Mouse (Mus musculus) midbrain, embryonic 12.5 days (tissue): Measurements from ENCODE around the gene Ak8. TPM values are rescaled to one million over a fixed set of nuclear protein-coding genes. Genes with fewer than 3 reads are reported as not detected.
A peak's percentile ranks its signal among the peaks of the same experiment; 100 is the strongest.

Experiments
- ATAC-seq: fragments of 200-750 bp; cut with Nextera tagmentation; 2 replicates; pipeline ENCODE4 v1.8.0; 2017; ENCODE audit warnings: low read depth, moderate TSS enrichment, moderate library complexity; ENCODE audit not compliant: low FRiP score
- H3K27ac ChIP-seq: fragments of 300-500 bp; sonication (generic); replicated peaks from 2 replicates; pipeline ENCODE4 v1.5.1; 2016; ENCODE audit warnings: mild to moderate bottlenecking
- H3K27me3 ChIP-seq: fragments of 300-500 bp; sonication (generic); 2 replicates; pipeline ENCODE4 v1.6.1; 2016; ENCODE audit warnings: mild to moderate bottlenecking
- H3K36me3 ChIP-seq: fragments of 300-500 bp; sonication (generic); 2 replicates; pipeline ENCODE4 v1.6.1; 2016
- H3K4me1 ChIP-seq: fragments of 300-500 bp; sonication (generic); 2 replicates; pipeline ENCODE4 v1.6.1; 2016
- H3K4me2 ChIP-seq: fragments of 300-500 bp; sonication (generic); replicated peaks from 2 replicates; pipeline ENCODE4 v1.6.1; 2016; ENCODE audit warnings: mild to moderate bottlenecking, moderate library complexity
- H3K4me3 ChIP-seq: fragments of 300-500 bp; sonication (generic); 2 replicates; pipeline ENCODE4 v1.5.1; 2016; ENCODE audit warnings: mild to moderate bottlenecking
- H3K9ac ChIP-seq: fragments of 300-500 bp; sonication (generic); replicated peaks from 2 replicates; pipeline ENCODE4 v1.6.1; 2016; ENCODE audit warnings: mild to moderate bottlenecking, moderate library complexity
- H3K9me3 ChIP-seq: fragments of 300-500 bp; sonication (generic); 2 replicates; pipeline ENCODE4 v1.6.1; 2016; ENCODE audit warnings: mild to moderate bottlenecking
- WGBS: fragments of 180-500 bp; shearing (Covaris S2); methylation state at CpG from one replicate; pipeline ENCODE4 v1.1.7; 2016; 5-methylcytosine and 5-hydroxymethylcytosine counted together
- polyA plus RNA-seq: library from polyadenylated mRNA; unstranded; fragments of >200 nt; fragmentation: Nextera tagmentation; extraction: Ambion mirVana; gene quantifications from 2 replicates; pipeline ENCODE4 v1.2.1, GENCODE M21; 2016

Ak8 gene
- polyA plus RNA-seq, 1 experiment from 2014 or later, result 1.1 TPM

- Histone ChIP-seq H3K9me3 (no peaks in the 10 kb centered on the region), H3K36me3 (no peaks in the 10 kb centered on the region), H3K4me3 (no peak overlapping the region), H3K4me1 (peaks cover 26% of the 10 kb centered on the region), H3K4me2 (no peak overlapping the region), H3K27me3 (no peaks in the 10 kb centered on the region), H3K27ac (peak overlapping the region; percentile 64), H3K9ac (no peak overlapping the region)
- WGBS, result 31% methylated on average over 3 of the region's 3 CpGs
- no peak for ATAC-seq
Observed at GRCm38 (mm10) chr2:28798390-28798789, 98.4 kb downstream of the Ak8 start.

GRCm38 (mm10) chr2:28799575-28799974 is 99.6 kb downstream of the Ak8 start:
- no peaks in the 10 kb centered on the region for H3K36me3 ChIP-seq
- H3K4me1 ChIP-seq, result peaks cover 26% of the 10 kb centered on the region
- ATAC-seq, result no peak
- H3K9ac ChIP-seq, result no peak overlapping the region
- no peaks in the 10 kb centered on the region for H3K27me3 ChIP-seq
- WGBS, result 77% methylated on average over 2 of the region's 2 CpGs
- no peak overlapping the region for H3K4me2 ChIP-seq
- no peak overlapping the region for H3K4me3 ChIP-seq
- H3K9me3 ChIP-seq, result no peaks in the 10 kb centered on the region
- H3K27ac ChIP-seq, result no peak overlapping the region

GRCm38 (mm10) chr2:28803406-28803805 is 103.4 kb downstream of the Ak8 start:
- Histone ChIP-seq H3K4me2 (no peak overlapping the region), H3K27ac (no peak overlapping the region), H3K27me3 (no peaks in the 10 kb centered on the region), H3K4me3 (no peak overlapping the region), H3K9ac (no peak overlapping the region), H3K9me3 (no peaks in the 10 kb centered on the region), H3K36me3 (no peaks in the 10 kb centered on the region), H3K4me1 (peaks cover 4% of the 10 kb centered on the region)
- 89% methylated on average over 7 of the region's 7 CpGs for WGBS
- no peak for ATAC-seq

GRCm38 (mm10) chr2:28808841-28809240 is 108.9 kb downstream of the Ak8 start:
- Histone ChIP-seq H3K9ac (no peak overlapping the region), H3K4me3 (no peak overlapping the region), H3K36me3 (no peaks in the 10 kb centered on the region), H3K27ac (no peak overlapping the region), H3K4me2 (no peak overlapping the region), H3K4me1 (no peaks in the 10 kb centered on the region; the same call in 1 of the 2 replicates), H3K9me3 (no peaks in the 10 kb centered on the region), H3K27me3 (no peaks in the 10 kb centered on the region)
- WGBS, result 78% methylated on average over 6 of the region's 6 CpGs
- no peak for ATAC-seq

GRCm38 (mm10) chr2:28810260-28811013 is 110.5 kb downstream of the Ak8 start:
- WGBS, result 42% methylated on average over 5 of the region's 5 CpGs
- no peak for ATAC-seq
- H3K27ac ChIP-seq, result no peak overlapping the region
- no peak overlapping the region for H3K4me3 ChIP-seq
- no peak overlapping the region for H3K9ac ChIP-seq
- H3K27me3 ChIP-seq, result no peaks in the 10 kb centered on the region
- H3K36me3 ChIP-seq, result no peaks in the 10 kb centered on the region
- H3K4me2 ChIP-seq, result no peak overlapping the region
- H3K4me1 ChIP-seq, result no peaks in the 10 kb centered on the region; the same call in 1 of the 2 replicates
- no peaks in the 10 kb centered on the region for H3K9me3 ChIP-seq

- H3K4me1 ChIP-seq, result no peaks in the 10 kb centered on the region
- no peak overlapping the region for H3K4me2 ChIP-seq
- H3K9ac ChIP-seq, result no peak overlapping the region
- peaks cover 10% of the 10 kb centered on the region; the same call in 1 of the 2 replicates for H3K36me3 ChIP-seq
- H3K9me3 ChIP-seq, result no peaks in the 10 kb centered on the region
- H3K27ac ChIP-seq, result no peak overlapping the region
- H3K4me3 ChIP-seq, result no peak overlapping the region
- H3K27me3 ChIP-seq, result no peaks in the 10 kb centered on the region
- no peak for ATAC-seq
- 83% methylated on average over 4 of the region's 4 CpGs for WGBS
Observed at GRCm38 (mm10) chr2:28818866-28819265, 118.9 kb downstream of the Ak8 start.

- Histone ChIP-seq H3K36me3 (peaks cover 93% of the 10 kb centered on the region), H3K4me2 (no peak overlapping the region), H3K27me3 (no peaks in the 10 kb centered on the region), H3K9me3 (no peaks in the 10 kb centered on the region), H3K4me1 (no peaks in the 10 kb centered on the region), H3K9ac (no peak overlapping the region), H3K27ac (no peak overlapping the region), H3K4me3 (no peak overlapping the region)
- no peak for ATAC-seq
- 54% methylated on average over 4 of the region's 4 CpGs for WGBS
Observed at GRCm38 (mm10) chr2:28829265-28829664, 129.3 kb downstream of the Ak8 start.

GRCm38 (mm10) chr2:28836181-28836940 is 136.4 kb downstream of the Ak8 start:
- H3K27ac ChIP-seq, result no peak overlapping the region
- peaks cover 25% of the 10 kb centered on the region for H3K4me1 ChIP-seq
- H3K36me3 ChIP-seq, result peaks cover 36% of the 10 kb centered on the region
- no peak overlapping the region for H3K4me3 ChIP-seq
- H3K9ac ChIP-seq, result no peak overlapping the region
- no peak overlapping the region for H3K4me2 ChIP-seq
- no peaks in the 10 kb centered on the region for H3K9me3 ChIP-seq
- ATAC-seq, result no peak
- H3K27me3 ChIP-seq, result no peaks in the 10 kb centered on the region
- 82% methylated on average over 3 of the region's 3 CpGs for WGBS

GRCm38 (mm10) chr2:28839501-28840221 is 139.7 kb downstream of the Ak8 start:
- peak overlapping the region; percentile 87 for H3K27ac ChIP-seq
- H3K36me3 ChIP-seq, result peaks cover 5% of the 10 kb centered on the region
- no peaks in the 10 kb centered on the region for H3K9me3 ChIP-seq
- H3K4me2 ChIP-seq, result peak overlapping the region; percentile 87
- H3K4me3 ChIP-seq, result peak overlapping the region; percentile 98
- peak; percentile 59 for ATAC-seq
- under 1% methylated on average over 48 of the region's 53 CpGs for WGBS
- H3K27me3 ChIP-seq, result no peaks in the 10 kb centered on the region
- peak overlapping the region; percentile 91 for H3K9ac ChIP-seq
- peaks cover 35% of the 10 kb centered on the region for H3K4me1 ChIP-seq

- H3K9me3 ChIP-seq, result no peaks in the 10 kb centered on the region
- ATAC-seq, result peak; percentile 94
- peak within 1 kb of the TSS; percentile 87 for H3K27ac ChIP-seq
- peak within 1 kb of the TSS; percentile 87 for H3K4me2 ChIP-seq
- peak within 1 kb of the TSS; percentile 91 for H3K9ac ChIP-seq
- WGBS, result under 1% methylated on average over 63 of the region's 63 CpGs
- peaks cover 6% of the 10 kb centered on the region; the same call in 1 of the 2 replicates for H3K36me3 ChIP-seq
- H3K4me3 ChIP-seq, result peak within 1 kb of the TSS; percentile 98
- peaks cover 35% of the 10 kb centered on the region for H3K4me1 ChIP-seq
- no peaks in the 10 kb centered on the region for H3K27me3 ChIP-seq
Observed at GRCm38 (mm10) chr2:28840222-28840951, 140.4 kb downstream of the Ak8 start, which contains the start of the genes Gtf3c4 and Ddx31. Gtf3c4 (minus strand) TSS chr2:28840360. Ddx31 (plus strand) TSS chr2:28840406.

GRCm38 (mm10) chr2:28842042-28842441 is 142.1 kb downstream of the Ak8 start:
- ATAC-seq, result no peak
- peaks cover 35% of the 10 kb centered on the region for H3K4me1 ChIP-seq
- H3K9ac ChIP-seq, result no peak overlapping the region
- H3K4me2 ChIP-seq, result peak overlapping the region; percentile 87
- no peaks in the 10 kb centered on the region for H3K27me3 ChIP-seq
- no peak overlapping the region for H3K4me3 ChIP-seq
- WGBS, result 72% methylated on average over 3 of the region's 3 CpGs
- H3K27ac ChIP-seq, result no peak overlapping the region
- no peaks in the 10 kb centered on the region for H3K9me3 ChIP-seq
- peaks cover 22% of the 10 kb centered on the region for H3K36me3 ChIP-seq
